Mouse (Mus musculus): ENCODE results near the gene Dlst.

Dlst gene

GRCm38 (mm10) chr12:85150321-85151001 lies 39.8 kb downstream of the Dlst start:
- no peak for DNase-seq (ENCODE audit: extremely low read depth, low read depth)

GRCm38 (mm10) chr12:85151002-85151774 lies 40.6 kb downstream of the Dlst start, which contains the start of gene Rps6kl1:
TSS of gene Rps6kl1 (minus strand) at chr12:85151264.
- peak; percentile 66 for DNase-seq (ENCODE audit: extremely low read depth, low read depth)

GRCm38 (mm10) chr12:85153011-85153410 lies 42.4 kb downstream of the Dlst start:
- DNase-seq (ENCODE audit: extremely low read depth, low read depth): no peak

GRCm38 (mm10) chr12:85156324-85156723 lies 45.7 kb downstream of the Dlst start:
- no peak for DNase-seq (ENCODE audit: extremely low read depth, low read depth)

- no peak for DNase-seq (ENCODE audit: extremely low read depth, low read depth)
Observed at GRCm38 (mm10) chr12:85157797-85158460, 47.3 kb downstream of the Dlst start.

- no peak for DNase-seq (ENCODE audit: extremely low read depth, low read depth)
Observed at GRCm38 (mm10) chr12:85158801-85159200, 48.2 kb downstream of the Dlst start.

GRCm38 (mm10) chr12:85159592-85159991 lies 49.0 kb downstream of the Dlst start:
- DNase-seq (ENCODE audit: extremely low read depth, low read depth): no peak

GRCm38 (mm10) chr12:85164996-85165395 lies 54.4 kb downstream of the Dlst start:
- DNase-seq (ENCODE audit: extremely low read depth, low read depth): no peak

GRCm38 (mm10) chr12:85166631-85167030 lies 56.0 kb downstream of the Dlst start:
- DNase-seq (ENCODE audit: extremely low read depth, low read depth): no peak

GRCm38 (mm10) chr12:85169117-85169858 lies 58.7 kb downstream of the Dlst start:
- DNase-seq (ENCODE audit: extremely low read depth, low read depth): no peak

- no peak for DNase-seq (ENCODE audit: extremely low read depth, low read depth)
Observed at GRCm38 (mm10) chr12:85169877-85170276, 59.2 kb downstream of the Dlst start.

- no peak for DNase-seq (ENCODE audit: extremely low read depth, low read depth)
Observed at GRCm38 (mm10) chr12:85170284-85170947, 59.8 kb downstream of the Dlst start.

- DNase-seq (ENCODE audit: extremely low read depth, low read depth): no peak
Observed at GRCm38 (mm10) chr12:85170948-85171307, 60.3 kb downstream of the Dlst start.

- no peak for DNase-seq (ENCODE audit: extremely low read depth, low read depth)
Observed at GRCm38 (mm10) chr12:85174016-85174415, 63.4 kb downstream of the Dlst start.

GRCm38 (mm10) chr12:85175087-85175675 lies 64.5 kb downstream of the Dlst start:
- DNase-seq (ENCODE audit: extremely low read depth, low read depth): no peak

GRCm38 (mm10) chr12:85175926-85176845 lies 65.6 kb downstream of the Dlst start:
- DNase-seq (ENCODE audit: extremely low read depth, low read depth): no peak

- DNase-seq (ENCODE audit: extremely low read depth, low read depth): peak; percentile 45
Observed at GRCm38 (mm10) chr12:85176846-85177523, 66.4 kb downstream of the Dlst start.

GRCm38 (mm10) chr12:85177740-85178239 lies 67.2 kb downstream of the Dlst start, which contains the start of gene Pgf:
TSS of gene Pgf (minus strand) at chr12:85177790.
- DNase-seq (ENCODE audit: extremely low read depth, low read depth): no peak

- DNase-seq (ENCODE audit: extremely low read depth, low read depth): no peak
Observed at GRCm38 (mm10) chr12:85178294-85178693, 67.7 kb downstream of the Dlst start.
